Mouse (Mus musculus) cerebellum, adult (tissue): ENCODE measurements around the gene Aldh5a1.
A peak's percentile ranks its signal among the peaks of the same experiment; 100 is the strongest.
"Not testable (repeated sequence)": the region's sequence is repeated elsewhere in the genome, so short reads cannot be mapped to it uniquely, and the experiment has no call there.

Source experiments
- ATAC-seq: cut with Nextera tagmentation; 2 replicates; pipeline ENCODE4 v1.9.2; 2017; ENCODE audit warnings: mild to moderate bottlenecking, moderate library complexity, mixed read lengths; ENCODE audit not compliant: insufficient number of reproducible peaks, low FRiP score, low TSS enrichment

Gene Aldh5a1

DNA sequence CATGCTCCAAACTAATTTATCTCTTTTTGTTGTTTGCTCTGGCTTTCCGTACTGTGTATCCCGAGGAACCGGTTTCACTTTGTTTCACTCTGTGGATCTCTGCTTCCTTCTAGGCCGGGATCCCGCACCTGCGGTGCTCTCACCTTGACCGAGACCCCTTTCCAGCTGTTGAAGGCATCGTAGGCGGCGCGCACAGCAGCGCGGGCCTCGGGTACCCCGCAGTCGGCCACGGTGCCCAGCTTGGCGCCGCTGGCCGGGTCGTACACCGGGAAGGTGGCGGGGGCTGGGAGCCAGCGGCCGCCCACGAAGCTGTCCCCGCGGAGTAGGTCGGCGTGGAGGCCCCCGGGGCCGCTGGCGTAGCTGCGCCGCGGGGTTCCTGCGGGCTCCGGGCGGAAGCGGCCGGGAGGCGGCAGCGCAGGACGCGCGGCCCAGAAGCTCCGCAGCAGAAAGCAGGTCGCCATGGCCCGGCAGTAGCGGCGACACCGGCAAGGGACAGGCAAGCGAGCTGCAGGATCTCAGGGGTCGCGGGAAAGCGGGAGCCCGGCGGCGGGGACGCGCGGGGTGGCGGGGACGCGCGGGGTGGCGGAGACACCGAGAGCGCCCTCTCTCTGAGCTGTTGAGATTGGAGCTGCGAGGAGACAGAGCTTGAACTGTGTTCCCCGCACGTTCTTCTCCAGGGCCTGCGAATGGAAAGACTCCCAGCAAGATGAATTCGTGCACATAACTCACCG, at the start of gene Aldh5a1:
Gene Aldh5a1, minus strand, starts transcription at position 554 of the 731 bp plus-strand sequence.
- peak; percentile 79 for ATAC-seq

DNA sequence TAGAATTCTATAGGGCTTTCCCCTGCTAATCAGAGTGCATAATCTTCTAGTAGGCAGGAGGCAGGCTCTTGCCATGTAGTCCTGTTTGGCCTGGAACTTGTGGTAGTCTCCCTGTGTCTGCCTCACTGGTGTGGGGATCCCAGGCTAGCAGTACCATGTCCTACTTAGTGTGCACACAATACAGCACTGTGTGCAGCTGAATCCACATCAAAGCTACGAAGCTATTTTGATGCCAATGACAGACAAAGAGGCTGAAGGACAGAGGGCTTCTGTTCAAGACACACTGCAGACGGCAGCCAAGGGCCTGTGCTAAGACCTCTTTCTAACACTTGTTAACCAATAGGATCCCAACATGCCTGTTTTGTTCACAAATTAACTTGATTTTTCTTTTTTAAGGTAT, 48.0 kb upstream of the Aldh5a1 start:
- peak; percentile 32; the same call in 1 of the 2 replicates for ATAC-seq

- ATAC-seq: no peak
Observed at GRCm38 (mm10) chr13:24981031-24981430, 43.6 kb upstream of the Aldh5a1 start.

GRCm38 (mm10) chr13:24977820-24978342, 40.4 kb upstream of the Aldh5a1 start:
- no peak for ATAC-seq

- no peak for ATAC-seq
Observed at GRCm38 (mm10) chr13:24976384-24976783, 38.9 kb upstream of the Aldh5a1 start.

GRCm38 (mm10) chr13:24971776-24972175, 34.3 kb upstream of the Aldh5a1 start:
- not testable (repeated sequence) for ATAC-seq

DNA sequence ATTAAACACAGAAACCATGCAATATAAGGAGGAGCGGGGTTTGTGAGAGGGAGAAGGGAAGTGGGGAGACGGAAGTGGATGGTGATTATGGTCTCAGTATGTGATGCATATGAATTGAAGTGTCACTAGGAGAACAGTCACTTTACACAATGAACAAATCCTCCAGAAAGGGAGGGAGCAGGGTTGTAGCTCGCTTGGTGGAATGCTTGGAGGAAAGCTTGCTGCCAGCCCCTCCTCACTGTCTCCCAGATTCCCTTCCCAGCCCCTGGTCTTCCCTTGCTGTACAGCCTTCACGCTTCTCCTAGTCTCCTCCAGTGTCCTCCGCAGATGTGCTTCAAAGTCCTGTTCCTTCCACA, 28.4 kb upstream of the Aldh5a1 start:
- ATAC-seq: 0 out of 2 replicates have a peak, but pooled peaks have one; percentile 43

DNA sequence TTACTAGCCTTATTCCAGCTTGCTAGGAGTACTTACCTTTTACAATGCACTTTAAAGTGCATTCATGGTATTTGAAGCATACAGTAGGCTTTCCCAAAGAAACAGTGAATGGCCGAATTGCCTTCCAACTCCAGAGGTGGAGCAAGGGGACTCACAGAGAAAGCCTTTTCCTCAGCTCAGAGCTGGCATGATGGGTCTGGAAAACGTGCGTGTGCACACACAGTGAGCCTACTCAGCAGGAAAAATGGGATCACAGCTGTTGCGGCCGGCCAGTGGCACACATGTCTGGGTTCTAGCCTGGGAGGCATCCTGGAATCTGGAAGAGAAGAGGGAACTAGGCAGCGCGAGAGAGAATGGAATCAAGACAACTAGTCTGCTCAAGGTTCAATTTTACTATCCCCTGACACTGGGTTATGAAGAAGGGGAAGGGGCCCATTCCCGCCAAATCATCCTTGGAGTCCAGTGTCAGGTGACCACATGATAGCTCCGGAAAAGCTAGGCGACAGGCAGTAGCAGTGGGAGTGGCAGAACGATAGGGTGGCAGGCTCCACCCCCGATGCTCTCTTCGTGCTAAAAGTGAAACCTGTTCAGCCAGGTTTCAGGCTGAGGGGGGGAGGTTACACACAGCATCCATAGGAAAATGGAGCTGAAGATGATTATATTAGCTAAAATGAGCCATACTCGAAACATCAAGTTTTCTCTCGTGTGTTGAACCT, 27.8 kb upstream of the Aldh5a1 start:
- ATAC-seq: 0 out of 2 replicates have a peak, but pooled peaks have one; percentile 21

DNA sequence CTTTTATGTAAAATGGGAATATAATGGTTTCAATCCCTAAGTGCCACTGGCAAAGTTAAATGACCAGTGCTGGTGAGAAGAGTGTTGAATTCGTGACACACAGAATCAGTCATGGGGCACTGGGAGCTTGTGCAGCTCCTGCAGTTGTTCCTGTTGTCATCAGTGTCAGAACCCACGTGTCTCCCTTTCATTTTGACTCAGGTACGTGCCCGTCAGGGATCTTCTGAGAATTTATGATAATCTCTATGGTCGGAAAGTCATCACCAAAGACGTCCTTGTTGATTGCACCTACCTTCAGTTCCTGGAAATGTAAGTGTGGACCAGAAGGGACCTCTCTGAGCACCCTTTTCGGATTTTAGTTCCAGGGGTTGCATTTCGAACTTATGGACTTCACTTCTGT, 24.7 kb upstream of the Aldh5a1 start:
- no peak for ATAC-seq

GRCm38 (mm10) chr13:24960084-24960483, 22.6 kb upstream of the Aldh5a1 start:
- no peak for ATAC-seq

DNA sequence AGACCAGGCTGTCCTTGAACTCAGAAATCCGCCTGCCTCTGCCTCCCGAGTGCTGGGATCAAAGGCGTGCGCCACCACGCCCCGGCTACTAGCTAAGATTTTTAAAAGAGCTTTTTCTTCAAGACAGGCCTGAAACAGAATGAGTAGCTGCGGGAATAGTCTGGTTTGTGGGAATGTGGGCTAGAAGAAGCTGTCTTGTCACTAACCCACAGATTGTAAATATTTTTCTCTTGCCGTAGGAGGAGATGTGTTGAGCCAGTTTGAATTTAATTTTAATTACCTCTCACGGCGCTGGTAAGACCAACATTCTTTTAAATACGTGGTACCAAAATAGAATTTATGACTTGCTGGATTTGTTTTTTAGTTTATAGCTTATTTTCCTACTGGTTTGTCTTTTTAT, 21.2 kb upstream of the Aldh5a1 start:
- no peak for ATAC-seq

GRCm38 (mm10) chr13:24955500-24955899, 18.0 kb upstream of the Aldh5a1 start:
- no peak for ATAC-seq

- peak; percentile 36; the same call in 1 of the 2 replicates for ATAC-seq
Observed at GRCm38 (mm10) chr13:24955091-24955490, 17.6 kb upstream of the Aldh5a1 start.

DNA sequence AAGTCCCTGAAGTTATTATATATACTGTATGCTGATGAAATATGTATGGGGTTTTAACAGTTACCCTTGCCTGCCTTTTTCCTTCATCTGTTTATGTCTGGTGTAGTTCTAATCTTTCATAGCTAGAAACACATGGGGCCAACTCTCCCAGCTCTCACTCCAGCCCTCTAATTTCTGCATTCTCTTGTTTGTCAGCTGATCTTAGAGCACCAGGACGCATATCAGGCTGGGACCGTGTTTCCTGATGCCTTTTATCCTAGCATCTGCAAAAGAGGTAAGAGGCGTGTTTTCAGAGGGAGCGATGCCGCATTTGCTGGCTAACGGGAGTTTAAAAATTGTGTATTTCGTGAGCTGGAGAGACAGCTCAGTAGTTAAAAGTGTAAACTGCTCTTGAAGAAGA, 15.2 kb upstream of the Aldh5a1 start:
- ATAC-seq: no peak

- ATAC-seq: no peak
Observed at GRCm38 (mm10) chr13:24948870-24949269, 11.4 kb upstream of the Aldh5a1 start.

DNA sequence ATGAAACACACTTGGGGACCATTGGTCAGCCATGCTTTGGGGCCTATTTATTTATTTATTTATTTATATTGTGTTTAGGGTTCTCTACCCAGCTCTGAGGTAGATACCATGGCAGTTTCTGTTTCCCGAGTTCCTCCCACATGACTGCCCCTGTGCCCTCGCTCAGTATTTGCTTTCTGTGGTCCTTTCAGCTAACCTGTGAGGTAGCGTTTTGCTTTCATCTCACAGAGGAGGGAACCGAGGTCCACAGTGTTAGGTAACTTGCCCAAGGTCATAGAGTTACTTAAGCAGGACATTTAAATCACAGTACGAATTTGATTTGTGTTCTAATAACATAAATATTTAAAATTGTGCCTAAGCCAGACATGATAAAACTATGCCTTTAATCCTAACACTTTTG, 9.7 kb upstream of the Aldh5a1 start:
- no peak for ATAC-seq

DNA sequence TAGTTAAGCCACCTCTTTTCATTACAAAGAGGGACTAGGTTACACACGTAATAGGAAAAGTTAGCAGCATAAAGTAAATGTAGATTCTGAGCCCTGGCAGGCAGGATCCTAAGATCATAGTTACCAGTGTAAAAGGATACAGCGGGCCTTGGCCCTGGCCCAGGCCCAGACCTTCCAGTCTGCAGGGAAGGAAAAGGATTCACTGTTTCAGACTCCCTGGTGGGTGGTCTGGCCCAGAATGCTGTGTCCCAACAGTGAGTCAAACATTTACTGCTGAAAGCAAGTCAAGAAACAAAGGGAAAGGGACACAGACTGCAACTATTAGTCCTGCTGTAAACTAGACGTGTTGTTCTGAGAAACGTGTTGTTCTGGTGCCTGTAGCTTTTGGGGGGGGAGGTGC, 8.1 kb upstream of the Aldh5a1 start:
- no peak for ATAC-seq

DNA sequence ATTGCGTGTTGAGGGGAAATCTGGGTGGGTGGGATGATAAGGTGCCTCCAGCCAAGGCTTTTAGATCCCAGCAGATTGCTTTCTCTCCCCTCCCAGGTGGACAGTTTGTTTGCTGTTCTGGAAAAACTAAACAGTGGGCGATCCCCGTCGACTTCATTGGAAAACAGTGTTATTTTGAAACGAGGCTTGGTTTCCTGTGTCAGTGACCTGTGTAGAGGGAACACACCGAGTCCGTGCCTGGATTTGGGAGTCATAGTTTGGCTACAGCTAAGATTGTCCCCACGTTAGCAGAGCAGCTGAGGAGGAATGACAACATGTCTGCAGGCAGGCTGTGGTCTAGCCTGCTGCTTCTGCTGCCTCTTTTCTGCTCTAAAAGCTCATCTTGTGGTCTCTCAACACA, 5.8 kb upstream of the Aldh5a1 start:
- no peak for ATAC-seq

- ATAC-seq: 0 out of 2 replicates have a peak, but pooled peaks have one; percentile 3
Observed at GRCm38 (mm10) chr13:24942512-24943282, 5.2 kb upstream of the Aldh5a1 start, which contains the start of gene Gpld1. TSS of gene Gpld1 (plus strand) at chr13:24943152.

DNA sequence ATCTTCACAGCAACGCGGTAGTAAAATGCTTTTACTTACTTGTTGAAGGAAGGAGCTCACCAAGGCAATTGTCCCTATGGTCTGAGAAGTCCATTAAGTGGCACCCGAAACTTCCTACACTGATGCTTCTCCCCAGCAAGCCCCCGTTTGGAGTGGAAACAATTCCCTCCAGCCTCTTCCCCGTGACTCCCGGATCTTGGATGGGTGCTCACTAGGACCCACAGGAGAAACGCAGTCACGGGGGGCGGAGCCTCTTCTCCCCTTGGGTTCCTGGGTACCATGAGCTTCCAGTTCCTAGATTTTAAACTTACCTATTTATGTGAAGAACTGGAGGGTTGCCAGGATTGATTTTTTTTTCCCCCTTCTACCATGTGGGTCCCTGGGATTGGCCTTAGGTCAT, 2.0 kb upstream of the Aldh5a1 start:
- ATAC-seq: no peak

DNA sequence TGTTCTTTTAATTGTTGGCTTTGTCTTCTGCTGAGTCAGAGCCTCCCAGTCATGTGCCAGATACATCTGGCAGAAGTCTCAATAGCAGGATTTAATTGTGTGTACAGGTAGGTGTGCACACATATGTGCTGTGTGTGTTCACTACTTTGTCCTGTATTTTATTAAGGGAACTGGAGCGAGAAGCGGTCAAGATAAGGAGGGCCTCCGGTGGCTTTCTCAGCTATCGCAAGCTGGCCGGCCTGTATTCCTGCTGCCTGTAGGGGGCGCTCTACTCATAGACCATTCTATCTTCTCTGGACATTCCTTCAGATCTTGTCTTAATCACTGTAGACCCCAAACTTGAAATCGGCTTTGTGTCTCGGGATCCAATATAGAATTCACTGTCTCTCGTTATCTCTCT, 1.2 kb upstream of the Aldh5a1 start:
- ATAC-seq: peak; percentile 23; the same call in 1 of the 2 replicates
